Mouse (Mus musculus): Measurements from ENCODE around the gene Gm20708. TPM values are rescaled to one million over a fixed set of nuclear protein-coding genes. Genes with fewer than 3 reads are reported as not detected.

Gm20708 gene
- polyA plus RNA-seq, 1 experiment from 2014 or later = 1.0 TPM

GRCm38 (mm10) chr11:117779434-117780198, 29.9 kb upstream of the Gm20708 start:
- Histone ChIP-seq H3K27ac (peak overlapping the region; percentile 74), H3K9me3 (ENCODE audit: control insufficient read depth, low read length) (no peaks in the 10 kb centered on the region), H3K9ac (peak overlapping the region; percentile 40), H3K27me3 (ENCODE audit: control insufficient read depth, insufficient read depth, low read length) (peaks cover 38% of the 10 kb centered on the region), H3K4me2 (replicated peaks) (peak overlapping the region; percentile 54), H3K4me1 (replicated peaks; ENCODE audit: control insufficient read depth, insufficient read depth, low read length) (peaks cover 27% of the 10 kb centered on the region), H3K36me3 (replicated peaks; ENCODE audit: control insufficient read depth, insufficient read depth) (no peaks in the 10 kb centered on the region), H3K4me3 (replicated peaks; ENCODE audit: low read length) (peak overlapping the region; percentile 24)
- ATAC-seq (ENCODE audit: low FRiP score) (peak; percentile 45; the same call in 1 of the 2 replicates), DNase-seq (ENCODE audit: low spot score) (peak; percentile 56)
- 5% methylated on average over 38 of the region's 38 CpGs for WGBS

- peaks cover 27% of the 10 kb centered on the region for H3K4me1 ChIP-seq (replicated peaks; ENCODE audit: control insufficient read depth, insufficient read depth, low read length)
- ATAC-seq (ENCODE audit: low FRiP score) = peak; percentile 2; the same call in 1 of the 2 replicates
- H3K9ac ChIP-seq = peak overlapping the region; percentile 40; the same call in 1 of the 2 replicates
These were observed 29.3 kb upstream of the Gm20708 start for GRCm38 (mm10) chr11:117780199-117780515.

GRCm38 (mm10) chr11:117780582-117781111, 28.8 kb upstream of the Gm20708 start:
- ATAC-seq (ENCODE audit: low FRiP score) = 0 out of 2 replicates have a peak, but pooled peaks have one; percentile 3
- no peak for DNase-seq (ENCODE audit: low spot score)
- peaks cover 38% of the 10 kb centered on the region for H3K27me3 ChIP-seq (ENCODE audit: control insufficient read depth, insufficient read depth, low read length)
- H3K4me3 ChIP-seq (replicated peaks; ENCODE audit: low read length) = peak overlapping the region; percentile 24
- peak overlapping the region; percentile 74; the same call in 1 of the 2 replicates for H3K27ac ChIP-seq
- H3K9me3 ChIP-seq (ENCODE audit: control insufficient read depth, low read length) = no peaks in the 10 kb centered on the region
- 0 out of 2 replicates have a peak overlapping the region, but pooled peaks have one; percentile 40 for H3K9ac ChIP-seq
- peaks cover 27% of the 10 kb centered on the region for H3K4me1 ChIP-seq (replicated peaks; ENCODE audit: control insufficient read depth, insufficient read depth, low read length)
- H3K4me2 ChIP-seq (replicated peaks) = peak overlapping the region; percentile 54
- 7% methylated on average over 19 of the region's 19 CpGs for WGBS
- no peaks in the 10 kb centered on the region for H3K36me3 ChIP-seq (replicated peaks; ENCODE audit: control insufficient read depth, insufficient read depth)

More at GRCm38 (mm10) chr11:117780199-117780515, 29.3 kb upstream of the Gm20708 start:
- peaks cover 38% of the 10 kb centered on the region for H3K27me3 ChIP-seq (ENCODE audit: control insufficient read depth, insufficient read depth, low read length)
- peak overlapping the region; percentile 74 for H3K27ac ChIP-seq
- peak overlapping the region; percentile 54 for H3K4me2 ChIP-seq (replicated peaks)
- no peaks in the 10 kb centered on the region for H3K36me3 ChIP-seq (replicated peaks; ENCODE audit: control insufficient read depth, insufficient read depth)
- peak overlapping the region; percentile 24 for H3K4me3 ChIP-seq (replicated peaks; ENCODE audit: low read length)
- no peak for DNase-seq (ENCODE audit: low spot score)
- WGBS = 2% methylated on average over 17 of the region's 17 CpGs
- H3K9me3 ChIP-seq (ENCODE audit: control insufficient read depth, low read length) = no peaks in the 10 kb centered on the region

GRCm38 (mm10) chr11:117781199-117781821, 28.2 kb upstream of the Gm20708 start:
- no peaks in the 10 kb centered on the region for H3K9me3 ChIP-seq (ENCODE audit: control insufficient read depth, low read length)
- H3K4me1 ChIP-seq (replicated peaks; ENCODE audit: control insufficient read depth, insufficient read depth, low read length) = peaks cover 27% of the 10 kb centered on the region
- ATAC-seq (ENCODE audit: low FRiP score) = no peak
- H3K4me2 ChIP-seq (replicated peaks) = peak overlapping the region; percentile 54
- DNase-seq (ENCODE audit: low spot score) = no peak
- peaks cover 38% of the 10 kb centered on the region for H3K27me3 ChIP-seq (ENCODE audit: control insufficient read depth, insufficient read depth, low read length)
- no peak overlapping the region for H3K9ac ChIP-seq
- no peaks in the 10 kb centered on the region for H3K36me3 ChIP-seq (replicated peaks; ENCODE audit: control insufficient read depth, insufficient read depth)
- H3K27ac ChIP-seq = peak overlapping the region; percentile 12; the same call in 1 of the 2 replicates
- 29% methylated on average over 18 of the region's 18 CpGs for WGBS
- peak overlapping the region; percentile 24; the same call in 1 of the 2 replicates for H3K4me3 ChIP-seq (replicated peaks; ENCODE audit: low read length)

- Histone ChIP-seq H3K4me1 (replicated peaks; ENCODE audit: control insufficient read depth, insufficient read depth, low read length) (peaks cover 27% of the 10 kb centered on the region), H3K9ac (peak within 1 kb of the TSS; percentile 24), H3K4me2 (replicated peaks) (peak within 1 kb of the TSS; percentile 54), H3K4me3 (replicated peaks; ENCODE audit: low read length) (peak within 1 kb of the TSS; percentile 24), H3K9me3 (ENCODE audit: control insufficient read depth, low read length) (no peaks in the 10 kb centered on the region), H3K27ac (peak within 1 kb of the TSS; percentile 12; the same call in 1 of the 2 replicates), H3K36me3 (replicated peaks; ENCODE audit: control insufficient read depth, insufficient read depth) (no peaks in the 10 kb centered on the region), H3K27me3 (ENCODE audit: control insufficient read depth, insufficient read depth, low read length) (peaks cover 38% of the 10 kb centered on the region)
- ATAC-seq (ENCODE audit: low FRiP score) = no peak
- no peak for DNase-seq (ENCODE audit: low spot score)
- 42% methylated on average over 24 of the region's 24 CpGs for WGBS
These were observed 27.3 kb upstream of the Gm20708 start, which contains the start of the genes Tmc8 and Tmc6 for GRCm38 (mm10) chr11:117781993-117782704. Gene Tmc8, plus strand, starts transcription at chr11:117782076. Gene Tmc6, minus strand, starts transcription at chr11:117782198.

GRCm38 (mm10) chr11:117782705-117783034, 26.8 kb upstream of the Gm20708 start:
- peaks cover 38% of the 10 kb centered on the region for H3K27me3 ChIP-seq (ENCODE audit: control insufficient read depth, insufficient read depth, low read length)
- H3K9ac ChIP-seq = peak overlapping the region; percentile 24
- ATAC-seq (ENCODE audit: low FRiP score) (no peak), DNase-seq (ENCODE audit: low spot score) (no peak)
- no peak overlapping the region for H3K27ac ChIP-seq
- peak overlapping the region; percentile 51 for H3K4me2 ChIP-seq (replicated peaks)
- H3K9me3 ChIP-seq (ENCODE audit: control insufficient read depth, low read length) = no peaks in the 10 kb centered on the region
- peak overlapping the region; percentile 19 for H3K4me3 ChIP-seq (replicated peaks; ENCODE audit: low read length)
- no peaks in the 10 kb centered on the region for H3K36me3 ChIP-seq (replicated peaks; ENCODE audit: control insufficient read depth, insufficient read depth)
- WGBS = 59% methylated on average over 9 of the region's 9 CpGs
- peaks cover 27% of the 10 kb centered on the region for H3K4me1 ChIP-seq (replicated peaks; ENCODE audit: control insufficient read depth, insufficient read depth, low read length)

- peak overlapping the region; percentile 51 for H3K4me2 ChIP-seq (replicated peaks)
- H3K36me3 ChIP-seq (replicated peaks; ENCODE audit: control insufficient read depth, insufficient read depth) = no peaks in the 10 kb centered on the region
- H3K27me3 ChIP-seq (ENCODE audit: control insufficient read depth, insufficient read depth, low read length) = peaks cover 38% of the 10 kb centered on the region
- peak overlapping the region; percentile 19 for H3K4me3 ChIP-seq (replicated peaks; ENCODE audit: low read length)
- peak overlapping the region; percentile 24 for H3K9ac ChIP-seq
- ATAC-seq (ENCODE audit: low FRiP score) (no peak), DNase-seq (ENCODE audit: low spot score) (peak; percentile 64)
- H3K27ac ChIP-seq = no peak overlapping the region
- no peaks in the 10 kb centered on the region for H3K9me3 ChIP-seq (ENCODE audit: control insufficient read depth, low read length)
- 6% methylated on average over 28 of the region's 31 CpGs for WGBS
- peaks cover 27% of the 10 kb centered on the region for H3K4me1 ChIP-seq (replicated peaks; ENCODE audit: control insufficient read depth, insufficient read depth, low read length)
These were observed 26.4 kb upstream of the Gm20708 start for GRCm38 (mm10) chr11:117783089-117783488.

GRCm38 (mm10) chr11:117783683-117784309, 25.7 kb upstream of the Gm20708 start:
- no peak overlapping the region for H3K27ac ChIP-seq
- H3K36me3 ChIP-seq (replicated peaks; ENCODE audit: control insufficient read depth, insufficient read depth) = no peaks in the 10 kb centered on the region
- 36% methylated on average over 10 of the region's 10 CpGs for WGBS
- peaks cover 27% of the 10 kb centered on the region for H3K4me1 ChIP-seq (replicated peaks; ENCODE audit: control insufficient read depth, insufficient read depth, low read length)
- peak overlapping the region; percentile 51 for H3K4me2 ChIP-seq (replicated peaks)
- no peaks in the 10 kb centered on the region for H3K9me3 ChIP-seq (ENCODE audit: control insufficient read depth, low read length)
- peak overlapping the region; percentile 19; the same call in 1 of the 2 replicates for H3K4me3 ChIP-seq (replicated peaks; ENCODE audit: low read length)
- DNase-seq (ENCODE audit: low spot score) = no peak
- H3K27me3 ChIP-seq (ENCODE audit: control insufficient read depth, insufficient read depth, low read length) = peaks cover 38% of the 10 kb centered on the region
- ATAC-seq (ENCODE audit: low FRiP score) = no peak
- H3K9ac ChIP-seq = peak overlapping the region; percentile 24

All from hindbrain, embryonic 14.5 days (tissue).